Mouse (Mus musculus): Measurements from ENCODE around the gene Rxfp1. TPM values are rescaled to one million over a fixed set of nuclear protein-coding genes. Genes with fewer than 3 reads are reported as not detected.
"Not testable (repeated sequence)": the region's sequence is repeated elsewhere in the genome, so short reads cannot be mapped to it uniquely, and the experiment has no call there.

Gene Rxfp1
- polyA plus RNA-seq, 1 experiment: not detected

GRCm38 (mm10) chr3:79703135-79703534, 34.5 kb downstream of the Rxfp1 start:
- H3K36me3 ChIP-seq (ENCODE audit: control insufficient read depth, insufficient read depth): no peaks in the 10 kb centered on the region
- H3ac ChIP-seq (ENCODE audit: control insufficient read depth, insufficient read length): no peak overlapping the region
- H3K27me3 ChIP-seq (ENCODE audit: control insufficient read depth, insufficient read depth, insufficient read length): peaks cover 4% of the 10 kb centered on the region
- no peaks in the 10 kb centered on the region for H3K79me2 ChIP-seq (ENCODE audit: control insufficient read depth, insufficient read depth)
- TF ChIP-seq REST (IDR thresholded peaks at IDR 0.05; ENCODE audit: insufficient read depth, insufficient read length): no peak
- no peak for TF ChIP-seq USF1 (IDR thresholded peaks at IDR 0.05; ENCODE audit: low read depth)
- no peak for TF ChIP-seq MYOG (IDR thresholded peaks at IDR 0.05; ENCODE audit: control insufficient read depth in 1 of 3, insufficient read depth in 1 of 3, insufficient read length in 2 of 3, low read depth in 2 of 3)
- TF ChIP-seq POLR2AphosphoS2 (IDR thresholded peaks at IDR 0.05; ENCODE audit: insufficient read length, low read depth): no peak
- TF ChIP-seq MAX (IDR thresholded peaks at IDR 0.05; ENCODE audit: low read depth): no peak
- no peak for TF ChIP-seq CEBPB (IDR thresholded peaks at IDR 0.05; ENCODE audit: insufficient read depth, poor library complexity, severe bottlenecking)
- no peak for TF ChIP-seq E2F4 (IDR thresholded peaks at IDR 0.05; ENCODE audit: insufficient read depth)
- TF ChIP-seq POLR2A (IDR thresholded peaks at IDR 0.05; ENCODE audit: insufficient read length, low read depth): no peak
- TF ChIP-seq TCF3 (IDR thresholded peaks at IDR 0.05; ENCODE audit: insufficient read length, low read depth): no peak
- no peak for TF ChIP-seq TCF12 (IDR thresholded peaks at IDR 0.05; ENCODE audit: insufficient read depth, poor library complexity, severe bottlenecking)
- TF ChIP-seq MYOD1 (IDR thresholded peaks at IDR 0.05; ENCODE audit: control insufficient read depth in 1 of 3, insufficient read length in 2 of 3, low read depth in 2 of 3): no peak
- TF ChIP-seq SRF (IDR thresholded peaks at IDR 0.05; ENCODE audit: control insufficient read depth, insufficient read length, low read depth): no peak
- no peak overlapping the region for H3K4me3 ChIP-seq
- no peak overlapping the region for H3K4me2 ChIP-seq (ENCODE audit: low read depth)

DNA sequence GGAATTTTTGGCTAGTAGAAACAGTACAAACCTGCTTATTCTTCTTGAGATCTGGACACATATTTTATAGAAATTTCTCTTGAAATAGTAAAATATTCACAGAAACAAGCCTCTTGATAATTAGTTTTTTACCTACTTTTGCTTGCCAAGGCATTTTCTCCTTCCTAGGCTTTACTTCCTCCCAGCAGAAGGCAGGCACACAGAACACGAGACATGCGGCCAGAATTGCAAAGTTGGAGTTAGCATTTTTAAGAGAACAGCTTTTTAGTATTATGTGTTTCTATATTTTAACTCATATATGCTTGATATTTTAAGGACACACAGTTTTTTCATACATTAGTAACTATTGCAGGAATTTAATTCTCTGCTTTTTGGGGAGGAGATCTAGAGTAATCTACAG, 45.7 kb downstream of the Rxfp1 start:
- Histone ChIP-seq H3K79me2 (ENCODE audit: control insufficient read depth, insufficient read depth) (no peaks in the 10 kb centered on the region), H3K4me2 (ENCODE audit: low read depth) (no peak overlapping the region), H3K36me3 (ENCODE audit: control insufficient read depth, insufficient read depth) (no peaks in the 10 kb centered on the region), H3ac (ENCODE audit: control insufficient read depth, insufficient read length) (no peak overlapping the region), H3K27me3 (ENCODE audit: control insufficient read depth, insufficient read depth, insufficient read length) (no peaks in the 10 kb centered on the region), H3K4me3 (no peak overlapping the region)
- no peak for TF ChIP-seq POLR2A (IDR thresholded peaks at IDR 0.05; ENCODE audit: insufficient read length, low read depth)

DNA sequence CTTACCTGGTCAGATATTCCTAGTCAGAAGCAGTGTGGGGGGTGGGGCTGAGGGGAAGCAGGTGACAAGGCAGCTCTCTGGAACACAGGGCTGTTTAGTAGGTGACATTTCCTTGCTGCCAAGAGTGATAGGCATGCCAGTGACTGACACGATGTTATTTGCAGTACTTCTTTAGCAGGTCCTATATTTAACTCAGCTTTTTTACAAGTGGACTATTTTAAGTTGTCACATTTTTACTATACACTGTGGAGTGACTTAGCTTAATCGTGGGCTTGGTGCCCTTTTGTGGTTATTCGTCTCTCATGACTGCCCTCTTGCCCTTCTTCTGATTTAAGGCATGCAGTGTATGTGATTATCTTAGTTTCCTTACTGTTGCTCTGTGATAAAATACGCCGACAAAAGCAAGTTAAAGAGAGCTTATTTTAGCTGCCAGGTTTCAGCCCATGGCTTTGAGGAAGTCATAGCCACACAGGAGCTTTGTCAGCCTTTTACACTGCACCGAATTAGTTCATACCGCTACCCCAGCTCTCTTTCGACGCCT, 47.5 kb downstream of the Rxfp1 start:
- no peak overlapping the region for H3K4me2 ChIP-seq (ENCODE audit: low read depth)
- H3K79me2 ChIP-seq (ENCODE audit: control insufficient read depth, insufficient read depth): no peaks in the 10 kb centered on the region
- H3ac ChIP-seq (ENCODE audit: control insufficient read depth, insufficient read length): no peak overlapping the region
- H3K36me3 ChIP-seq (ENCODE audit: control insufficient read depth, insufficient read depth): no peaks in the 10 kb centered on the region
- TF ChIP-seq SRF (IDR thresholded peaks at IDR 0.05; ENCODE audit: control insufficient read depth, insufficient read length, low read depth) (no peak), MAX (IDR thresholded peaks at IDR 0.05; ENCODE audit: low read depth) (no peak), POLR2A (IDR thresholded peaks at IDR 0.05; ENCODE audit: insufficient read length, low read depth) (no peak), TCF12 (IDR thresholded peaks at IDR 0.05; ENCODE audit: insufficient read depth, poor library complexity, severe bottlenecking) (no peak), TCF3 (IDR thresholded peaks at IDR 0.05; ENCODE audit: insufficient read length, low read depth) (no peak), E2F4 (IDR thresholded peaks at IDR 0.05; ENCODE audit: insufficient read depth) (no peak), CEBPB (IDR thresholded peaks at IDR 0.05; ENCODE audit: insufficient read depth, poor library complexity, severe bottlenecking) (no peak), USF1 (IDR thresholded peaks at IDR 0.05; ENCODE audit: low read depth) (no peak)
- no peak overlapping the region for H3K4me3 ChIP-seq
- H3K27me3 ChIP-seq (ENCODE audit: control insufficient read depth, insufficient read depth, insufficient read length): no peaks in the 10 kb centered on the region

DNA sequence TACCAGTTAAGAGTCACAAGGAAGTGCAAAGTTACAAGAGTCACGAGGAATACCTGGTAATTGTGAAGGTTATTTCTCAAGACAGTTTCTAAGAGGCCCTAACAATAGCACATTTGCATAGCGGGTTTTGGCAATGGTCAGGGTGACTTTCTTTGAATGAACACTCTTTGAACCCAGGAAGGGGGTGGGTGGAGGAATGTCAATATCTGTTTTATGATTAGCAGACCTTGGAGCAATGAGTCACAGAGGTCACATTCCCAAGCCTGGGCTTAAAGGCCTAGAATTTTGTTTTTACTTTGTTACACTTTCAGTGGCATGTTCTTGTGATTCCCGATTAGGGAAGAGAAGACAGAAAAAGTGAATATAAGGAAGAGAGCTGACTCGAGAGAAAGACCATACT, 49.6 kb downstream of the Rxfp1 start:
- not testable (repeated sequence) for H3ac ChIP-seq (ENCODE audit: control insufficient read depth, insufficient read length); H3K27me3 ChIP-seq (ENCODE audit: control insufficient read depth, insufficient read depth, insufficient read length); H3K36me3 ChIP-seq (ENCODE audit: control insufficient read depth, insufficient read depth); H3K4me2 ChIP-seq (ENCODE audit: low read depth); H3K79me2 ChIP-seq (ENCODE audit: control insufficient read depth, insufficient read depth); H3K4me3 ChIP-seq

DNA sequence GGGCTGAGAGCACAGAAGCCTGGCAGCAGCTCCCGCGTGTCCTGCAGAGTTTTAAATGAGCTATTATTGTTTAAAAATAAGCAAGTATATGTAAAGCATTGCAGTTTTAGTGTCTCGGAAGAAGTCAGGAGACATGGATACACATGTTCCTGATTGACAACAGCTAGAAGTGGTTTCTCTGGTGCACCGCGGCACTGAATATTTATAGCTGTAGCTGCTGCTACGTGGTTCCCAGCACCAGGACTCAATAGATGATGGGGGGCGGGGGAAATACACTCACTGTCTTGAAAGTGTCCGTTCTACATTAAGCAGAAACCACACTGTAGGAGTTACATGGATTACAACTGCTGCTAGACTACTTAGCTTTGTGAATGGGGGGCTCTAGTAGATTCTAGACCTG, 54.2 kb downstream of the Rxfp1 start:
- Histone ChIP-seq H3ac (ENCODE audit: control insufficient read depth, insufficient read length) (no peak overlapping the region), H3K36me3 (ENCODE audit: control insufficient read depth, insufficient read depth) (no peaks in the 10 kb centered on the region), H3K4me2 (ENCODE audit: low read depth) (no peak overlapping the region), H3K79me2 (ENCODE audit: control insufficient read depth, insufficient read depth) (no peaks in the 10 kb centered on the region), H3K4me3 (no peak overlapping the region), H3K27me3 (ENCODE audit: control insufficient read depth, insufficient read depth, insufficient read length) (no peaks in the 10 kb centered on the region)
- TF ChIP-seq TCF12 (IDR thresholded peaks at IDR 0.05; ENCODE audit: insufficient read depth, poor library complexity, severe bottlenecking): no peak
- no peak for TF ChIP-seq SRF (IDR thresholded peaks at IDR 0.05; ENCODE audit: control insufficient read depth, insufficient read length, low read depth)
- TF ChIP-seq MAX (IDR thresholded peaks at IDR 0.05; ENCODE audit: low read depth): no peak
- no peak for TF ChIP-seq REST (IDR thresholded peaks at IDR 0.05; ENCODE audit: insufficient read depth, insufficient read length)
- TF ChIP-seq MYOD1 (IDR thresholded peaks at IDR 0.05; ENCODE audit: control insufficient read depth in 1 of 3, insufficient read length in 2 of 3, low read depth in 2 of 3): no peak
- TF ChIP-seq POLR2AphosphoS2 (IDR thresholded peaks at IDR 0.05; ENCODE audit: insufficient read length, low read depth): no peak
- TF ChIP-seq POLR2A (IDR thresholded peaks at IDR 0.05; ENCODE audit: insufficient read length, low read depth): no peak
- TF ChIP-seq CEBPB (IDR thresholded peaks at IDR 0.05; ENCODE audit: insufficient read depth, poor library complexity, severe bottlenecking): no peak
- TF ChIP-seq MYOG (IDR thresholded peaks at IDR 0.05; ENCODE audit: control insufficient read depth in 1 of 3, insufficient read depth in 1 of 3, insufficient read length in 2 of 3, low read depth in 2 of 3): no peak
- no peak for TF ChIP-seq USF1 (IDR thresholded peaks at IDR 0.05; ENCODE audit: low read depth)
- no peak for TF ChIP-seq TCF3 (IDR thresholded peaks at IDR 0.05; ENCODE audit: insufficient read length, low read depth)
- no peak for TF ChIP-seq E2F4 (IDR thresholded peaks at IDR 0.05; ENCODE audit: insufficient read depth)

All from myocyte (in vitro differentiated cells).